Mouse (Mus musculus): ENCODE data around the gene Pald1.

DNA sequence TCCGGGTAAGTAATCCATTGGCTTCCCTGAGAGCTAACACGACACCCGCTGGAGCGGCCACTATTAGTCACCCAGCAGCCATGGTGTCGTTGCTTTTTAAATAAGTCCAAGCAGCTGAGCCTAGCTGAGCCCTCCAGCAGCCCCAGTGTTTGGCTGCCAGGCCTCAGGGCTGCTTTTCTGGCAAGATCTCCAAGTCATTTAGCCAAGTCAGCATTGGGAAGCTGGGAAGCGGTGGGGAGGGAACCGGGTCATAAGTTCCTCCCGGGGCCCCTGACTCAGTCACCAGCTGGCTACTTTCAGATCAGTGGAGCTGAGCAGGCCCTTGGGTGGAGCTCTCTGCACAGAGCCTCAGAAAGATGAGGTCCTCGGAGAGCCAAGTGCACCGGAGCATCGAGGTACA is 98.1 kb downstream of the Pald1 start:
- TF ChIP-seq POLR2A (IDR thresholded peaks at IDR 0.05; ENCODE audit: low read depth, low read length) (no peak), CTCF (IDR thresholded peaks at IDR 0.05; ENCODE audit: extremely low read depth, insufficient read depth, insufficient read length, insufficient replicate concordance) (no peak)

Measured in spleen, adult 2 months (tissue).